Mouse (Mus musculus) c-Kit-positive CD71-positive TER-119-negative erythroid progenitor cells, embryonic 14.5 days (primary cell): ENCODE data around the gene Ky.

ENCODE experiments used
- DNase-seq: peaks from one replicate; pipeline ENCODE4 v3.0.0-alpha.2; 2013; ENCODE audit warnings: low read depth

The Ky gene

GRCm38 (mm10) chr9:102502015-102502633, 3.4 kb upstream of the Ky start:
- no peak for DNase-seq

- no peak for DNase-seq
These were observed 703 bp upstream of the Ky start for GRCm38 (mm10) chr9:102504716-102505378.

GRCm38 (mm10) chr9:102508315-102508714, 2.8 kb downstream of the Ky start:
- DNase-seq: no peak

- no peak for DNase-seq
These were observed 5.9 kb downstream of the Ky start for GRCm38 (mm10) chr9:102511423-102511822.

GRCm38 (mm10) chr9:102513578-102513977, 8.0 kb downstream of the Ky start:
- no peak for DNase-seq

GRCm38 (mm10) chr9:102518443-102518842, 12.9 kb downstream of the Ky start:
- DNase-seq: no peak

GRCm38 (mm10) chr9:102521396-102521795, 15.8 kb downstream of the Ky start:
- DNase-seq: no peak

- no peak for DNase-seq
These were observed 22.6 kb downstream of the Ky start for GRCm38 (mm10) chr9:102528106-102528505.

GRCm38 (mm10) chr9:102528561-102528960, 23.0 kb downstream of the Ky start:
- no peak for DNase-seq

GRCm38 (mm10) chr9:102529008-102529407, 23.5 kb downstream of the Ky start:
- DNase-seq: no peak

- DNase-seq: no peak
These were observed 25.7 kb downstream of the Ky start for GRCm38 (mm10) chr9:102531051-102531892.

- DNase-seq: no peak
These were observed 31.4 kb downstream of the Ky start for GRCm38 (mm10) chr9:102536968-102537367.

GRCm38 (mm10) chr9:102539699-102540098, 34.1 kb downstream of the Ky start:
- DNase-seq: no peak

GRCm38 (mm10) chr9:102541666-102542065, 36.1 kb downstream of the Ky start:
- DNase-seq: no peak

- DNase-seq: no peak
These were observed 37.0 kb downstream of the Ky start for GRCm38 (mm10) chr9:102542540-102542939.

GRCm38 (mm10) chr9:102543761-102544115, 38.2 kb downstream of the Ky start:
- DNase-seq: no peak

- DNase-seq: no peak
These were observed 38.7 kb downstream of the Ky start for GRCm38 (mm10) chr9:102544116-102544772.

GRCm38 (mm10) chr9:102544773-102545366, 39.3 kb downstream of the Ky start:
- DNase-seq: peak; percentile 51

GRCm38 (mm10) chr9:102545406-102546255, 40.1 kb downstream of the Ky start:
- DNase-seq: no peak

- no peak for DNase-seq
These were observed 40.9 kb downstream of the Ky start for GRCm38 (mm10) chr9:102546256-102547027.

- no peak for DNase-seq
These were observed 41.4 kb downstream of the Ky start for GRCm38 (mm10) chr9:102547028-102547354.
